Mouse (Mus musculus): ENCODE data around the gene Tekt5. TPM values are rescaled to one million over a fixed set of nuclear protein-coding genes. Genes with fewer than 3 reads are reported as not detected.

Gene Tekt5
- total RNA-seq (2021), result not detected

DNA sequence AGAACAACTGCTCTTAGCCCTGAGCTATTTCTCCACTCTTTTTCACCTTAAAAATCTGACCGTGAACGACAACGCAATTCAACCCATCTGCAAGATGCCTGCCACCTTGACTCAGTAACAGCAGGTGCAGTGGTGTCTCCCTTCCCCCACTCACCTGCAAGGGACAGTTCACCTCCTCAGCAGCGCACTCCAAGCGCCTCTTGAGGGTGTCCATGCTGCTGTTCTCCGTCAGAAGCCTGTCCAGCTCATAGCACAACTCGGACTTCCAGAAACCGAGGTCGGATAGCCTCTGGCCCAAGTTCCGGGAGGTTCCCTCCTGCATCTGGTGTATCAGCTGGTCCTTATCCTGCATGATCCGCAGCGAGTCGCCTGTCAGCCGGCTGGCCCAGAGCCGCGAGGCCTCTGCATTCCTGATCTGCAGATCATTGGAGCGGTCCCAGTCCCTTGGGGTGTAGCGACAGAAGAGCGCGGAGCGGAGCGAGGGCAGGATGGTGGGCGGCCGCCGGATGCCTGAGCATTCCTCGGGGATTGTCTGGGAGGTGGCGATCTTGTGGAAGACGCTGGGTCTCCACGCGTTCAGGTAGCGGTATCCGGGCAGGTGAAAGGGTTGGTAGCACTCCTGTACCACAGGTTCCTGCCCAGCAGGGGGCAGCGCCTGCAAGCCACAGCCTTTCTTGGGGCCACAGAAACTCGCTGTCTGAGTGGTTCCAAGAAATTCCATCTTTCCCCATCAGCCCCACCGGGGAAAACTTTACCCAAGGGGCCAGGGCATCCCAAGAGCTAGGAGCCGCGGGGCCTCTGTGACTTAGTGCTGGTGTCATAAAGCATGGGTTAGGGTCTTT, at the start of gene Tekt5:
Tekt5 (minus strand) TSS at position 792 of the 842 bp plus-strand sequence.
- intact Hi-C loops (cut with DNase I), result loop anchor here (1.0 to 5.0 kb wide), 3 partner anchors 115 to 308 kb away; no protein-coding TSS in a partner anchor
- DNase-seq, result peak in 1 of 2 experiments; percentile 38

DNA sequence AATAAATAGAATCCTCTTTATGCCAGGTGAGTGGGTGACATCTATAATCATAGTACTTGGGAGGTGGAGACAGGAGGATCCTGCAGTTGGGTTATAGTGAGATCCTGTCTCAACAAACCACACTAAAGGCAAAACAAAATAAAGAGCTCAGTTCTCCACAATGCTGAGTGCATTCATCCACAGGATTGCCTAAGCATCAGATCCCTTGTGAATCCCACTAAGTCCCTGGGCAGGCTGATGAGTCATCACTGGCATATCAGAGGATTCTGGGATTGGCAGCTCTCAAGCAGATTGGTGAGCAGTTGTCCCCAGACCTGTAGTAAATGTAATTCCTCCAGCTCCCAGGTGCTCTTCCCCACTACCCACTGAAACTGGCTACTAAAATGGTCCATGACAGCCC, 48.4 kb upstream of the Tekt5 start:
- DNase-seq, result no peak
- intact Hi-C loops (cut with DNase I), result no loop called here

DNA sequence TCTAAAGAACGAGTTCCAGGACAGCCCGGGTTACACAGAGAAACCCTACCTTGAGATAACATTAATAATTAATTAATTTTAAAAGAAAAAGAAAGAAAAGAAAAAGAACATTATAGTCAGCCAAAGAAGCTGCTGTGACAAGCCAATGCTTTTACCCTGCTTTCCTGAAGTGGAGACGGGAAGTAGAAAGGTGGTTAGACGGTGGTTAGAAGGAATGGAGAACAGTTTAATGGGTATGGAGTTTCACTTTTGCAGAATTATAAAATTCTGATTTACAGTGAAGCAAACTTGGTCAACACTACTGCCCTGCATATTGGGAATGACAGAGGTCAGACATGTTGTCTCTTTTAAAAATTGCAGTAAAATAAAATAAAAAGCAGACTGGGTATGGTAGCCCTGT, 46.5 kb upstream of the Tekt5 start:
- intact Hi-C loops (cut with DNase I), result no loop called here
- DNase-seq, result no peak

DNA sequence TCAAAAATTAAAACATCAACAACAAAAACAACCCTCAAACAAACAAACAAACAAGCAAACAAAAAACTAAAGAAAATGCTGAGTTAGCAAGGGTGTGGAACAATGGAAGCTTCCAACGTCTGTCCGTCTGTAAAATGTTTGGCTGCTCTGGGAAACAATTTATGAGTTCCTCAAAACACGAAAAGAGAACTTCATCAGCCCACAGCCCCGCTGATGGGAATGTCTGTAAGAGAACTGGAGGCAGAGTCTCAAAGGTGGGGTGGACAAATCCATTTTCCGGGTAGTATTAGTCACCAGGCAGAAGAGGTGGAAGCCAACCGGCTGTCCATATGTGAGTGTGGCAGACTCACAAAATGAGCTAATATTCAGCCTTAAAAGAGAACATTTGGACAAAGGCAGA, 46.0 kb upstream of the Tekt5 start:
- intact Hi-C loops (cut with DNase I), result no loop called here
- no peak for DNase-seq

DNA sequence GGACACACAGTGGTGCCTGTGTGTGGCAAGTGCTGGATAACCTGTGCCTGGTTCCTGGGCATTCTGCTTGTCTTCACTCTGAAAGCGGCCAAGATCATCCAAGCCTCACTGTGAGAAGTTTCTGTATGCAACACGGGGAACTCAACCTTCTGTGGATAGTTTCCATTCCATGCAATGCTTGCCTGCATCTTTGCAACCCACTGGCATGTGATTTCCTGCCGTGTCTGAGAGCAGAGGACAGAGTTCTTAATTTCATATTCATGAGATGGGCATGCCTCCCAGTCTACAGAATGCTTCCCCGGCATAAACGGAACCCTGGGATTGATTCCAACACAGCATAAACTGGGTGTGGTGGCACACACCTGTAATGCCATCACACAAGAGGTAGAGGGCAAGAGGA, 42.8 kb upstream of the Tekt5 start:
- intact Hi-C loops (cut with DNase I), result no loop called here
- DNase-seq, result no peak

DNA sequence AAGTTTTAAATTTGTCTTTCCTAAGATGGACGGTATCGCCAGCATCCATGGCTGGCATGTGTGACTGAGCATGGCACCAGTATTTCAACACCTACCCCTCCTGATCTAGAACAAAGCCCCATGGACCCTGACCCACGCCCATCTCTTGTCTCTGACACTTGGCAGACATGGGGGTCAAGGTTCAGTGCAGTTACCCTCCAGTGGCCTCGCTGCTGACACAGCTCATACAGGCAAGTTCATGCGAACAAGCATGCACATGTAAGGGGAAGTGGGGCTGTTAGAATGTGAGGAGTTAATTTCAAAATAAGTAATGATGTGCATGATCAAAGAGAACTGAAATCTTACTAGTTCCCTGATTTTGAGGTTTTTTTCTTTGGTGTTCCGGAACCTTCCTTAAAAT, 40.9 kb upstream of the Tekt5 start:
- DNase-seq, result no peak
- intact Hi-C loops (cut with DNase I), result no loop called here

DNA sequence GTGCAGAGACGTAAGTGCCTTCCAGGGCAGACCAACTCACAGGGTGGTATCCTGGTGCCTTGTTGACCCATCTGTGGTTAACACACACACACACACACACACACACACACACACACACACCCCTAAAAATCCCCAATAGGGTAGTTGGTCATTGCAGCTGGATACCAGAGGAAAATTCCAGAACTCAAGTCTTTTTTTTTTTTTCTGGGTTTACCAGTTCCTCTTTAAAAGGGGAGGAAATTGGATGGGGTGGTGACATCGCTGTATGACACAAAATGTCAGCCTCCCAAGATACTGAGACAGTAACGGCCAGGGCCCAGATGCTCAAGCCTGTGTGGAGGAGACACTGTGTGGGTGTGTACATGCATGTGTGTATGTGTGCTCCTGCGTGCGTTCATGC, 38.1 kb upstream of the Tekt5 start:
- intact Hi-C loops (cut with DNase I), result no loop called here
- no peak for DNase-seq

DNA sequence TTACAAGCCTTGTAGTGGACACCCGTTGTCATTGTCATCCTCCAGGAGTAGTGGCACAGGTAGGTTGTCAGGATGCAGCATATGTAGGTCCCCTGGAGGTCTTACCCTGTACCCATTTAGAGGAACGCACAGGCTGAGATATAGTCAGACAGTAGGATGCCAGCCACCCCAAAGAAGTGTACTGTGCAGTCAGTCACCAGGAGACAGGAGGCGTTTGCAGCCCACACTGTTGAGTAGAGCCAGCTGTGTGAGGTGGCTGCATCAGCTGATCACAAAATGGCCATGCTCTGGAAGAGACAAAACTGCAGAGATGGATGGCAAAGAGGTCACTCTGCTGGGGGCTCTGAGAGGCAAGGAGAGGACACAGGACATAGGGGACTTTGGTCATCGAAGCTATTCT, 37.1 kb upstream of the Tekt5 start:
- no peak for DNase-seq
- intact Hi-C loops (cut with DNase I), result no loop called here

DNA sequence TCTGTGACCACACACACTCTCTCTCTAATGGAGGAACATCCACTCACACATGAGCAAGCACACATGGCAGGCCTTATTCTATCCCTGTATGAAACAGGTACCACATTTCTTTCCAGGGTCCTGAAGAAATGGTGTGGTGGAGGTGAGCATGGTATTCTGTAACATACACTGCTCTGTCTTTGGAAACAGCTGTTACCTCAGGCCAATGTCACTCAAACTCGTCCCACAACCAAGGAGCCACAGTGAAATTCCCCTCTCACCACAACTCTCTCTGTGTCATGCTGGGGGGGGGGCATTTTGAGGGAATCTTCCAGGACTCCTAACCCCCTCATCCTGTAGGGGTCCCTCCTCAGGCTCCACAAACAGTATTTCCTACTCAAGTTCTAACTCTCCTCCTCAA, 36.6 kb upstream of the Tekt5 start:
- DNase-seq, result no peak
- intact Hi-C loops (cut with DNase I), result no loop called here

DNA sequence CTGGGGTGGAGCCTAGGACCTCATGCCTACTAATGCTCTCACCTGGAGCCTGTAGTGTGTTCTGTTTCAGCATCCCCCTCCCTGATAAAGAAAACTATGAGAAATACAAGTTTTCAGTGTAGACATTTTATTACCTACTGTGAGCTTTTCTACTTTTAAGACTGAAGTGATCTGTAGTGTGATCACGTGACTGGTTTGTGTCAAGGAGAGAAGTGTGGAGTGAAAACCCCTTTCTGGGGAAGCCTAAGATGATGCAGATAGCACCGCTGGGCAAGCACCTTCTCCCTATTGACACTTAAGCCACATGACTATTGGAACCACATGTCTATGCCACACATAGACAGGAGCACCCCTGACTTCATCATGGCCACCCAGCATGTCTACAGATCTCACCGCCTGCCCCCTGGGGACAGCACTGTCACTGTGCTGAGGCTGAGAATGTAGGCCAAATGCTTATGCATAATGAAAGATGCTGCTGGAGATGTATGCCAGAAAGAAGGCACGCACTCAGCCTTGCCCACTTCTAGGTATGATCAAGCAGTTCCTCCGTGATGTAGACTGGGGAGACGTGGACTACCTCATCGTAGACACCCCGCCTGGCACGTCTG, 25.3 kb upstream of the Tekt5 start:
- DNase-seq, result no peak

DNA sequence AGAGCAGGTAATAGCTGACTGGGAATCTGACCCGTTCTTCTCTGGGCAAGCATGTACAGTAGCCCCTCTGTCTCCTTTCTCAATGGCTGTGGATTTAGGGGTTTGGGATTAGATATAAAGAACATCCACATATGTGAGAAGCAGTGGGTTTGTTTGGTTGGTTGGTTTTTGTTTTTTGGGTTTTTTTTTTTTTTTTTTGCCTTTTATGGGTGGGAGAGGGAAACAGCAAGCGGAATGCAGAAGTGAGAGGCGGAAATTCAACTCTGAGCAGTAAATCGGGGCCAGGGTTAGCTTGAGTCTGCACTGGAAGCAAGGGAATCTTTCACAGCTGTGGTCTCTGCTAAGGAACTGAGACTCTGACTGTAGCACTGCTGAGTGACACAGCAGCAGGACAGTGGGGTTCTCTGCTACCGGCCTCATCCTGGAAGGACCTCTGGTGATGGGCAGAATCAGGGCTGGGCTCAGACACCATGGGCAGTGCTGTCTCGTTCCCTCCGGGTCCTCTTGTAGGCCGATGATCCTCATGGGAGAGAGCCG, 22.5 kb upstream of the Tekt5 start:
- DNase-seq, result no peak
- intact Hi-C loops (cut with DNase I), result loop anchor here (2.0 kb wide), 1 partner anchor 103 kb away; no protein-coding TSS in a partner anchor

More for the DNA sequence above, 25.3 kb upstream of the Tekt5 start:
- intact Hi-C loops (cut with DNase I), result no loop called here

DNA sequence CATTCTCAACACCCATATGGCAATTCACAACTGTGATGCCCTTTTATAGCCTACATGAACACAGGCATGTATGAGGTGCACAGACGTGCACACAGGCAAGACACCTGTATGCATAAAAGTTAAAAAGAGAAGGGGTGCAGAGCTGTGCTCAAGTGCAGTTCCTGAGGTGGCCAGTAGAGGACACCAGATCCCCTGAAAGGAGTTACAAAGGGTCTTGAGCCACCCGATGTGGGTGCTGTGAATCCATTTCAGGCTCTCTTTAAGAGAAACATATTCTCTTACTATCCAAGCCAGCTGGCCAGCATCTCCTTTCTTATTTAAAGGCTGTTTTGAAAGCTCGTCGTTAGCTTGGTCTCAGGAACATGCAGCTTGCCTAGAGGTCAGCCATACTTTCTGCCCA, 21.6 kb upstream of the Tekt5 start:
- intact Hi-C loops (cut with DNase I), result loop anchor here (2.0 kb wide), 1 partner anchor 104 kb away; no protein-coding TSS in a partner anchor
- DNase-seq, result no peak

DNA sequence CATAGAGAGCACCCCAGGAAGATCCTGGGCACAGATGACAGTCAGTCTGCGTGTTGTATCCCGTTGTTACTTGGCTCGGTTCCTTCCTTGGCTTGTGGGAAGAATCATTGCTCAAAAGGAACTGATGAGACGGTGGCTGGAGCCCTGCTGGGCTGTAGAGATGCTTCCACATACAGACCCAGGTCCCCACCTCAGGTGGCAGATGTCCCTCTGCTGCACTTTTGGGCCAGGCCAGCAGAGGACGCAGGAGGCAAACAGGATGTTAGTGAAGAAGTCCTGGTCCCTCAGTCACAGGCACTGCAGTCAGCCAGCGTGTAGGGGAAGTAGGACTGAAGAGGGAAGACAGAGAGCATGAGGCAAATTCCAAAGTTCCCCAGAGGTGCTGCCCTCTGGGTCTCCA, 20.7 kb upstream of the Tekt5 start:
- DNase-seq, result peak; percentile 22 to 58

DNA sequence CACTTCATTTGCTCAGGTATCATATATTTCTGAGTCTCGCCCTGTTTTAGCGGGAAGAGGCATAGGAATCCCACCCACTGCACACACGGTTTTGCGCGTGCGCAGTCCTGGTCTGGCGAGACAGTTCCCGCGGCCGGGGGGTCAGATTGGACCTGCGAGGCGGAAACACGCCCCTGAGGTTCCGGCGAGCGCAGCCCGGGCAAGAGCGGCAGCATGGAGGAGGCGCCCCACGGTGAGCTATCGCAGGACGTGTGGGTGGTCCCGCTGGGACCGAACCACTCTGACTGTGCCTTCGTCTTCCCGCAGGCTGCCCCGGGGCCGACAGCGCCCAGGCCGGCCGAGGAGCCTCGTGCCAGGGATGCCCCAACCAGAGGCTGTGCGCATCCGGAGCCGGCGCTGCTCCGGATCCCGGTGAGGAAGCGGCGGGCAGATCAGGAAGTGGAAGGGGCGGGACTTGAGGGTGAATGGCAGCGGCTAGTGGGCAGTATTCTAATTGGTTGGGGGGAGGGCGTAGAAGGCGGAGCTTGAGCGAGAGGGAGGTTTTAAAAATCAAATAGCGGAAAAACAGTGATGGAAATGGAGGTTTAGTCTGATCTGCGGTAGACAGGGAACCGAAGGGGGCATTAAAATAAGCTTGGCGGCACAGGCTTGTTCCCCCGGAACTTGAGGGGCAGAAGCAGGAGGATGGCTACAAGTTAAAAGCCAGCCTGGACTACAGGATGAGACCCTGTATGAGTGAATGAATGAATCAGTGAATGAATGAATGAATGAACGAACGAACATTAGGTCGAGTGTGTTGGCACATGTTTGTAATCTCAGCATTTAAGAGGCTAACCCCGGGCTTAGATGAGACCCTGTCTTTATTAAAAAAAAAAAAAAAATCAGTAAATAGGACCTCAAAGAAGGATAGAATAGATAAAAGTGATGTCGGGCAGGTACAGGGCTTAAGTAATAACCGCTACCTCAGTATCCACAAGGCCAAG, 16.8 kb upstream of the Tekt5 start, which contains the start of gene Nubp1:
Nubp1 (plus strand) TSS at position 185 of the 983 bp plus-strand sequence.
- DNase-seq, result peak; percentile 92 to 97
- intact Hi-C loops (cut with DNase I), result no loop called here

More for the DNA sequence above, 20.7 kb upstream of the Tekt5 start:
- intact Hi-C loops (cut with DNase I), result loop anchor here (2.0 kb wide), 1 partner anchor 105 kb away; no protein-coding TSS in a partner anchor

DNA sequence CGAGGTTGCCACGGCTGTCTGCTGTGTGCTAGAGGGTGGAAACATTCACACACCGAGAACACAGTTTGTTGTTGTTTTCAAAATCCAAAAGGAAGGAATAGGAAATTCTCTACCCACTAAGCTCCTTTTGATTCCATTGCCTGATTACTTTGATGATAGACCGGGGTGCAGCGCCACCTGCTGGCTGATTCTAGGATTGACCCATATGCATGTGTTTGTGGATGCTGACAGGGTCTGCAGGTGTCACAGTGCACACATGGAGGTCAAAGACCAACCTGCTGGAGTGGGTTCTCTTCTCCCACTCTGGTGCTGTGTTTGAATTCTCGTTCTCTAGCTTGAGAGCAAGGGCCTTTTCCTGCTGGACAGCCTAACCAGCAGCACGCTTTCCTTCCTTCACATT, 3.9 kb upstream of the Tekt5 start:
- intact Hi-C loops (cut with DNase I), result loop anchor here (5.0 kb wide), 2 partner anchors 123 to 312 kb away; no protein-coding TSS in a partner anchor
- DNase-seq, result peak; percentile 82 to 92

DNA sequence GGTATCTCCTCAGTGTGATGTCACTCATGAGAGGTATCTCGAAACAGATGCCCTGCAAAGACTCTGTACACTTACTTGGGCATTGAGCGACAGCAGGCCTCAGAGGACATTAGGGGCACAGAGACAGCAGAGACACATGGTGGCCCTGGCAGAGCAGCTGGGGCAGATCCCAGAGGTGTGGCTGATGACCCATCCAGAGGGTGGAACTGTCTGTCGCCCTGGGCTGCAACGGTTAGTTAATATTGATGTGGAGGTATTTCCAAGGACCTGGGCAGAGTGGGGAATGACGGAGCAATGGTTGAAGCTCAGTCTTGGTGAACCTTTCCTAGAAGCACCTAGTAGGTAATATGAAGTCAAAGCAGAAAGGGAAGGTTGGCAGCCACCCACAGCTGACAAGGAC, 3.5 kb upstream of the Tekt5 start:
- DNase-seq, result no peak
- intact Hi-C loops (cut with DNase I), result loop anchor here (5.0 kb wide), 2 partner anchors 124 to 311 kb away; no protein-coding TSS in a partner anchor

DNA sequence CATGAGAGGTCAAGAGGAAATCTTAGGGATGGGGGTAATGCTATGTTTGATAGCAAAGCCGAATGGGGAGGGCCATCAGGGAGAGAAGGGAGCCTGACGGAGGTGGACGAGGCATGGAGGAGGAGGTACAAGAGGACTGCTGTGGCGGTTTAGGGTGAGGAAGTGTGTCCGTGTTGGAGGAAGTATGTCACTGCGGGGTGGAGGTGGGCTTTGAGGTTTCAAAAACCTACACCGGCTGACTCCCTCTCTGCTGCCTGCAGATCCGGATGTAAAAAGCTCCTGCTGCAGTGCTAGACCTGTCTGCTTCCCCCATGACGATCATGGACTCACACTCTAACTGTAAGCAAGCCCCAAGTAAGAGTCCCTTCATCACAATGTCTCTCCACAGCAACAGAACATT, 2.7 kb downstream of the Tekt5 start:
- intact Hi-C loops (cut with DNase I), result no loop called here
- DNase-seq, result no peak

DNA sequence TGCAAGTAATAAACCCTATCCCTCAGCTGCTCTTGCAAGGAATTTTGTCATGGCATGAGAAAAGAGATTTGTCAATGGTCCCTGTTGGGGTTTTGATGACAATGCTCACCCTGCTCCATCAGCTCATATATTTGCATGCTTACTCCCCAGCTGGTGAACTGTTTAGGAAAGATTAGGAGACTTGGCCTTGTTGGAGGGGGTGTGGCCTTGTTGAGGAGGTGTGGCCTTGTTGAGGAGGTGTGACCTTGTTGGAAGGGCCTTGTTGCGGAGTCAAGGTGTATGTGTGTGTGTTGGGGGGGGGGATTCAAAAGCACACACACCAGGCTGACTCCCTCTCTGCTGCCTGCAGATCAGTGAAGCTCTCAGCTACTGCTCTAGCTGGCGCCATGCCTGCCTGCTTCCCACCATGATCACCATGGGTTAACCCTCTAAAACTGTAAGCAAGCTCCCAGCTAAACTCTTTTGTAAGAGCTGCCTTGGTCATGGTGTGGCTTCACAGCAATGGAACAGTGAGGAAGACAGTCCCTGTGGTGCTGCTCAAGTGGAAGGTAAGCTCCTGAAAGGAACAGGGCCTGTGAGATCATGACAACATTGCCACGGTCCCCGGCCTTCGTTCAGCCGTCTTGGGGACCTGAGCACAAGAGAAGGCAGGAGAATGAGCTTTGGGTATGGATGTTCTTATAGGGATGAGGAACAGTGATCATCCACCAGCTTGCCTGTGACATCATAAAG, 6.5 kb downstream of the Tekt5 start:
- no peak for DNase-seq
- intact Hi-C loops (cut with DNase I), result no loop called here

DNA sequence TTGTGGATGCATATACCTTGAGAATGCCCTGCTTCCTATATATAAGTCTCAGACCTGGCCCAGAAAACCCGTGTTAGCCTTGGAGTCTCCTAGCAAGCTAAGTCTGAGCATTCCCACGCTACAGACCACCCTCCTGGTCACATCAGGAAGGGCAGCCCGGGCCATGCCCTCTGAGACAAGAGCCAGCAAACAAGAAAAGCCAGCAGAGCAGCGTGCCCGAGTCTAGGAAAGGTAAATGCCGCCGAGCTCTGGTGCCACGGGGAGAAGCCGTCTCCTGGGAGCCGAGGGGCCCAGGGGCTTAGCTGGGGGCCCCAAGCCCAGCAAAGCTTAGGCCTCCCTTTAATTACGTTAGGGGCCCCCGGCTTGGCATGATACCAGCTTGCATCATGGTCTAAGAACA, 10.0 kb downstream of the Tekt5 start:
- DNase-seq, result no peak
- intact Hi-C loops (cut with DNase I), result no loop called here

DNA sequence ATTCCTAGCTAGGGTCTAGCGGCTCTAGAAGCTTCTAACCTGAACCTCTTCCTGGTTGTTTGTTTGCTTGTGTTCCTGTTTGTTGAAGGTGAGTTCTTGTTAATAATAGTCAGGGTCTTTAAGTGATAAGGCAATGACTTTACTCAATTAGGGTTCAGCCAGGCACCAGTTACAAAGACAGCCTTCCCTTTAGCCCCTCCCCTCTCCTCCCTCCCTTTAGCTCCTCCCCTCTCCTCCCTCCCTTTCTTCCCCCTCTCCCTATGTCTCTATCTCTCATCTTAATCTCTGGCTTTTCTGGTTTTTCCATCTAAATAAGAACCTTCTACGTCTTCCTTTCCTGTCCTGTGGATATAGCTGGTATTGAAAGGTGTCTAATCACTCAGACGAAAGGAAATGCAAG, 10.7 kb downstream of the Tekt5 start:
- DNase-seq, result no peak

More for the DNA sequence above, 10.7 kb downstream of the Tekt5 start:
- intact Hi-C loops (cut with DNase I), result no loop called here
